Mouse (Mus musculus) bone marrow, adult 2 months (tissue): ENCODE data around the gene Olfr374.

Source experiments
- CTCF ChIP-seq: fragments of 200-500 bp; IDR thresholded peaks from 2 replicates; pipeline ENCODE4 v1.5.1; 2011; ENCODE audit warnings: low read length, control low read depth; ENCODE audit not compliant: control insufficient read depth, insufficient read depth
- POLR2A ChIP-seq: fragments of 200-500 bp; IDR thresholded peaks from 2 replicates; pipeline ENCODE4 v1.6.1; 2011; ENCODE audit warnings: low read depth, mild to moderate bottlenecking, control low read depth, low read length, borderline replicate concordance; ENCODE audit not compliant: control insufficient read depth

DNA sequence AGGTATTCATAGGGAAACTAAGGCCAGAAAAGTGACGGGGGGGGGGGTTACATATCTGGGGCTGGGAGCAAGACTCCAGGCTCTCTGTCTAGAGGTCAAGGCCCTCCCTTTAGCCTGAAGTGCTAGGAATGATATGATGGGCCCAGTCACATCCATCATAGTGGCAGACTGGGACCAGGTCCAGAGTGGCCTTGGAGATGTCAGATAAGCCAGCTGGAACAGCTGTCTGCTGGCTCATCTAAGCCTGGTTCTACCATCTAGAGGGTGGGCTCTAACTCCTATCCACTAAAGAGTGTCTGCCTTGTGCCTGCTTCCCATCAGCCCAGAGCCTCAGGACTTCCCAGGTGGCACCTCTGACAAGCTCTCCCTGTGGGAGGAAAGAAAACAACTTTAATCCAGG is 26.1 kb downstream of the Olfr374 start:
- TF ChIP-seq CTCF (no peak), POLR2A (no peak)
